In genomic region chr2:90846955-90847680, GRCm38 (mm10) we compare ENCODE assay signal across 1 mouse cellular context.
TF ChIP-seq lines count a peak whose summit lies in the region.

Gene Mtch2 (plus strand): TSS chr2:90847155.

TF ChIP-seq in CH12.LX, 34 proteins besides CTCF, POLR2A, EP300 and RAD21 (continued from another document):
- TF ChIP-seq KAT2A (IDR thresholded peaks at IDR 0.05; ENCODE audit: insufficient replicate concordance, low read length) (0 out of 2 replicates have a peak, but pooled peaks have one; percentile 8), MAZ (IDR thresholded peaks at IDR 0.05; ENCODE audit: low read depth, low read length) (0 out of 2 replicates have a peak, but pooled peaks have one; percentile 40), E2F4 (IDR thresholded peaks at IDR 0.05; ENCODE audit: insufficient replicate concordance, low read depth, low read length) (no peak), TCF12 (IDR thresholded peaks at IDR 0.05; ENCODE audit: low read depth, low read length) (peak; percentile 86), RCOR1 (conservative IDR thresholded peaks at IDR 0.05; ENCODE audit: low read depth, low read length) (0 out of 2 replicates have a peak, but pooled peaks have one; percentile 18), PAX5 (IDR thresholded peaks at IDR 0.05; ENCODE audit: low read length) (no peak), UBTF (IDR thresholded peaks at IDR 0.05; ENCODE audit: low read depth, low read length) (0 out of 2 replicates have a peak, but pooled peaks have one; percentile 59), USF2 (conservative IDR thresholded peaks at IDR 0.05; ENCODE audit: low read depth, low read length) (peak; percentile 82), NELFE (IDR thresholded peaks at IDR 0.05; ENCODE audit: low read depth, low read length) (peak; percentile 94), CHD2 (IDR thresholded peaks at IDR 0.05; ENCODE audit: low read length) (peak; percentile 58; the same call in 1 of the 2 replicates), USF1 (IDR thresholded peaks at IDR 0.05; ENCODE audit: low read depth, low read length) (peak; percentile 93), MYC (IDR thresholded peaks at IDR 0.05; ENCODE audit: low read depth, low read length) (peak; percentile 43; the same call in 1 of the 2 replicates)
TF ChIP-seq in CH12.LX: peak in this region for 23.
